Mouse (Mus musculus) lung, postnatal 4 days (tissue): ENCODE measurements around the gene Slc4a3.
A peak's percentile ranks its signal among the peaks of the same experiment; 100 is the strongest.

ENCODE experiments used
- DNase-seq, 2 experiments: peaks; one replicate each; pipeline ENCODE4 v3.0.0; 2021

The Slc4a3 gene

DNA sequence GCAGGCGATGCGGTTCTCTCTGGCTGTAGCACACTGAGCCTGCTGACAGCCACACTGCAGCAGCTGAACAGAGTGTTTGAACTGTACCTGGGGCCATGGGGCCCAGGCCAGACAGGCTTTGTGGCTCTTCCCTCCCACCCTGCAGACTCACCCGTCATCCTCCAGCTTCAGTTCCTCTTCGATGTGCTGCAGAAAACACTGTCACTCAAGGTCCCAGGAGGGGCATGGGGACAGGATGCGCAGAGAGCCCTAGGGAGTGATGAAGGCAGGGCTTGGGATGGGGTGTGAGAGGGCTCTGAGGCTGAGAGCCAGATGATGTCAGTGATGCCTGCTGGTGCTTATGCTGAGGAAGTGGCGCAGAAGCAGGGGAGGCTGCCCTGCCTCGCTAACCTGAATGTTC, 21.4 kb upstream of the Slc4a3 start:
- DNase-seq, result peak; percentile 15 to 56

GRCm38 (mm10) chr1:75530546-75530945, 15.5 kb upstream of the Slc4a3 start:
- DNase-seq, result no peak

- no peak for DNase-seq
These were observed 13.5 kb upstream of the Slc4a3 start for GRCm38 (mm10) chr1:75532280-75533172.

DNA sequence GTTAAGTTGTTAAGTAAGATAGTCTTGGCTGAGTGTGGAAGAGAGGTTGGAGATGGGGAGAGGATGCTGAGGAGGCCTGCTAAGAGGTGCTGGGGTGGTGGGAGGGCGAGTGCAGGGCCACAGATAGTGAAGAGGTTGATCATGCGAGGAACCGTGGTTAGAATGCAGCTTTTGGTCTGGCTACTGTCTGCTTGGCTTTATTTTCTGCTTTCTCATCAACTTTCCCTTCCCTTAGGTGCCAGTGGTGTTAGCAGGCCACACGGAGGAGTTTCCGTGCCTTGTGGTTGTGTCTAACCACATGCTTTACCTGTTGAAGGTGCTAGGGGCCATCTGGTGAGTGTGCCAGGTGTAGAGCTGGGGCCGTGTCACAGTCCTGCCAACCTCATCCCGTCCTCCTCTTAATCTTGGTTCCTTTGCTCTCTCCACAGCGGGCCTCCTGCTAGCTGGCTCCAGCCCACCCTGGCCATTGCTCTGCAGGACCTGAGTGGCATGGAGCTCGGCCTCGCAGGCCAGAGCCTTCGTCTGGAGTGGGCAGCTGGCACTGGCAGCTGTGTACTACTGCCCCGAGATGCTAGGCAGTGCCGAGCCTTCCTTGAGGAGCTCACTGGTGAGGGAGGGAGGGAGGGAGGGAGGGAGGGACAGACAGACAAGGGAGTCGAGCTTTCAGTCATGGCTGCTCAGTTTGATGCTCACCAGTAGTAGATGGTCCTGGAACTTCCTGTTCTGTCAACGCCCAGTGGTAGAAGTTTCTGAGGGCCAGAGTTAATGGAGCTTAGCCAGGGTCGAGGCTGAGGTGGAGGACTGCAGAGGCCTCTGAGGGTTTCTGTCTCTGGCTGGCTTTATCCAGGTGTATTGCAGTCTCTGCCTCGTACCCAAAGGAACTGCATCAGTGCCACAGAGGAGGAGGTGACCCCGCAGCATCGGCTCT, 12.5 kb upstream of the Slc4a3 start:
- no peak for DNase-seq

DNA sequence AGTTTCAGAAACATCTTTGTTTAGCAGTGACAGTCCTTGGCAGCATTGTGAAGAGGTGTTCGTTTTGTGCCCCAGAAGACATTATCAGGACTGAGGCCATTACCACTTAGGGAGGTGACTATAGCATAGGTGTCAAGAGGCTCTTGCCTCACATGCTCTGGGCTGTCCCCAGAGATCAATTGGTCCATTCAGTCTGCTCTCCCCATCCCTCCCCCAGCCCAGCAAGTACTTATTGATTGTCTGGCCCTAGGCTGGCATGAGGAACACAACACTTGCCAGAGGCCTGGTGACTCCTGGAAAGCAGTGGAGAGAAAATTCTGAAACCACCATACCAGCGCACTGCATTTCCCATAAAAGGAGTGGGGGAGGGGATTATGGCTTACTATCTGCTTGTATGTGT, 8.5 kb upstream of the Slc4a3 start:
- no peak for DNase-seq

- no peak for DNase-seq
These were observed 7.4 kb upstream of the Slc4a3 start for GRCm38 (mm10) chr1:75538597-75539190.

DNA sequence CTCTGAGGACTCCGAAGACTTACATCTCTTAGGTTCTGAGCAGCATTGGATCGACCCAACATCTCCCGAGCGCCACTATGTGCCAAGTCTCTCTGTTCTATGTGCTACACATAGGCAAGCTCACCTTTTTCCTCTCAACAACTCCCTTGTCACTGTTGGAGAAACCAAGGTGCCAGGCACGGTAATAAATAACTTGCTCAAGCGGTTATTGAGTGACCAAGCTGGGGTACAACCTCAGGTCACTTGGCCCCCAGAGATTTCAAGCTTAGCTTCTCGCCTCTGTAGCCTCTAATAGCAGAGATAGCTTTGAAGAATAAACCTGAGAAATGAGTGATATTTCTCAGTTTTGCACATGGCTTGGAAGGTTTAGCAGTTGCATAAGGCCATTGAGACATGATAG, 4.6 kb upstream of the Slc4a3 start:
- peak in 1 of 2 experiments; percentile 5 for DNase-seq

- DNase-seq, result no peak
These were observed 1.7 kb upstream of the Slc4a3 start for GRCm38 (mm10) chr1:75544351-75544750.

DNA sequence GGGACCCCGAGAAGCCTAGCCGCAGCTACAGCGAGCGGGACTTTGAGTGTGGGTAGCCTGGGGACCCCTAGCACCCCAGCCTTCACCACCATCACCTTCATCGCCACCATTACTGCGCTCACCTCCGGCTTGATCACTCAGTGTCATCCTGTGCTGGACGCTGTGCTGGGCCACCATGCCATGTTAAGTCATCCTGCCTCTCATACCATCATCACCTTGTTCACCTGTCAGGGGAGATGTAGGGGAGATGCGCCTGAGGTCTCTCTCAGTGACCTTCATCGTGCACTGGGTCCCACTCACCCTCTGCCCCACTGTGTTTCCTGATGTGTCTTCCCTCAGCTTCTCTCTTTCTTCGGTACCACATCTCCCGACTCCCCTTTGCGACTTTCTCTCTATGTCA, 1.3 kb downstream of the Slc4a3 start:
- peak in 1 of 2 experiments; percentile 20 for DNase-seq

DNA sequence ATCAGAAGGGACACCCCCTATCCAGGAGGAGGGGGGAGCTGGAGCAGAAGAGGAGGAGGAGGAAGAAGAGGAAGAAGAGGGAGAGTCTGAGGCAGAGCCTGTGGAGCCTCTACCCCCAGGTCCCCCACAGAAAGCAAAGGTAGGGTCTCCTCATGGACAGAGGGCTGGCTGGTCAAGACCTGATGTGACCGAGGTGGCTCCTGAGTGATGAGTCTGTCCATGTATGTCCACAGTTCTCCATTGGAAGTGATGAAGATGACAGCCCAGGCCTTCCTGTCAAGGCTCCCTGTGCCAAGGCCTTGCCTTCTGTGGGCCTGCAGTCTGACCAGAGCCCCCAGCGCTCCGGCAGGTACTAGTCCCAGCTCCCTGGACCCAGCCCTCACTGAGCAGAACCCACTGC, 2.0 kb downstream of the Slc4a3 start:
- DNase-seq, result peak in 1 of 2 experiments; percentile 16

DNA sequence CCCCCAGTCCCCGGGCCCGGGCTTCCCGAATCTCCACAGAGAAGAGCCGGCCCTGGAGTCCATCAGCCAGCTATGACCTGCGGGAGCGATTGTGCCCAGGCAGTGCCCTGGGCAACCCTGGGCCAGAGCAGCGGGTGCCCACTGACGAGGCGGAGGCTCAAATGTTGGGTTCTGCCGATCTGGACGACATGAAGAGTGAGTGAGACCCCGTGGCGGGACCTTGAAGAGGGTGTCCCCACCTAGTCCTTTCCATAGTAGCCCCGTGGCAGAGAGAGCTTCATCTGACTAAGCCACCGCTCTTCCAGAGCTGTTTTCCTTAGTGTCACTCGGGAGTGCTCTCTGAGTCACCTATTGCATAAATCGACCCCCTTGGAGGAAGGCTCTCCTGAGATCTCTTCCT, 2.8 kb downstream of the Slc4a3 start:
- peak in 1 of 2 experiments; percentile 18 for DNase-seq

DNA sequence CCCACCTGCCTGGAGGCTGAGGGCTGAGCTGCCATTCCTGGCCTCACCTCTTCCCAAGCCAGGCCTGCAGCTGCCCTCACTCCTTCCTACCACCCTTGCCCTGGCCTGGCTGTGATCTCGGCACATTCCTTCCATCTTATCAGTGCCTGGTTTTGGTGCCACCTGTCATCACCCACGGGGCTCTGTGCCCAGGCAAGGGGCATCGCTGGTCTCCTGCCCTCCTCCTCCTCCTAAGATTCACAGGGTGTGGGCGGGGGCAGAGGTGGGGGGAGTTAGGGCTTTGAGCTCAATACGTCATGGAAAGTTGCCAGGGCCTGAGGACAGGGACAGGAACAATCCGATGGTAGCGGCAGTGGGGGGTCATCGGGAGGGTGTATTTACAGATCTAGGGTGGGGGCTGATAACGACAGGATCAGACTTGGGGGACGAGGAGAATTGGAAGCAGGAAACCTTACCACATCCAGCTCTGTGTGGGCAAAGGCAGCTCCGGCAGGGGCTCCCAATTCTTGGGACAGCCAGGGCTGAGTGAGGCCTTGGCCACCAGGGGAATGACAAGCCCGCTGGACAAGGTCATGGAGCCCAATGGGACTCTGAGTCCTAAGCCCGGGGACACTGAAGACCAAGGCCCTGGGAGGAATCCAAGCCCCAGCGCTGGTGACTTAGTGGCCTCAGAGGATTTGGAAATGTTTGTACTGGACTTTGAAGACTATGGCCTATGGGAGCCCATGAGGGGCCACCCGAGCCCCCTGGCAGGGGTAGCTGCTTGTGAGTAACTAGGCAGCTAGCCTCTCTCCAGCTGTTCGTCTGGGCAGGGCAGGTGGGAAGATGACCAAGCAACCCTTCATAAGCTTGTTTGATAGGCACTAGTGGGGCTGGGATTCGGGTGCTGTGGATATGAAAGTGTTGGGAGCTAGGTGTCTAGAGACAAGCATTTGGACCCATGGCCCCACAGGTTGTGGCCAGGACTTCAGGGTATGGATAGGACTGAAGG, 3.5 kb downstream of the Slc4a3 start:
- peak in 1 of 2 experiments; percentile 22 for DNase-seq

GRCm38 (mm10) chr1:75550586-75550985, 4.5 kb downstream of the Slc4a3 start:
- peak in 1 of 2 experiments; percentile 18 for DNase-seq

DNA sequence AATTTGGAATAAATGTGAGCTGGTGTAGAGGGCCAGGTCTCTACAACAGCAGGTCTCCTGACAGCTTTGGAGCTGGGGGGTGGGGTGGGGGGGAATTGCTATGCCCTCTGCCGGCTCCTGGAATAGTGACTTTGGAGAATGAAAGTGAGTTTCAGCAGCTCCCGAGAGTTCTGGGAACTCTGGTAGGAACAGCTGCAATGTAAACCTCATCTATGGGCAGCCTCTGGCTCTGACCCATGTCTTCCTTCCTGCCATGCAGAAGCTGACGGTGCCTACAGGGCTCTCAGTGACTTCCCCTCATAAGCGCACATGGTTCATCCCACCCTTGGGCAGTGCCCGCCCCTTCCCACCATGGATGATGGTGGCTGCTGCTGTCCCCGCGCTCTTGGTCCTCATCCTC, 9.6 kb downstream of the Slc4a3 start:
- peak in 1 of 2 experiments; percentile 14 for DNase-seq

DNA sequence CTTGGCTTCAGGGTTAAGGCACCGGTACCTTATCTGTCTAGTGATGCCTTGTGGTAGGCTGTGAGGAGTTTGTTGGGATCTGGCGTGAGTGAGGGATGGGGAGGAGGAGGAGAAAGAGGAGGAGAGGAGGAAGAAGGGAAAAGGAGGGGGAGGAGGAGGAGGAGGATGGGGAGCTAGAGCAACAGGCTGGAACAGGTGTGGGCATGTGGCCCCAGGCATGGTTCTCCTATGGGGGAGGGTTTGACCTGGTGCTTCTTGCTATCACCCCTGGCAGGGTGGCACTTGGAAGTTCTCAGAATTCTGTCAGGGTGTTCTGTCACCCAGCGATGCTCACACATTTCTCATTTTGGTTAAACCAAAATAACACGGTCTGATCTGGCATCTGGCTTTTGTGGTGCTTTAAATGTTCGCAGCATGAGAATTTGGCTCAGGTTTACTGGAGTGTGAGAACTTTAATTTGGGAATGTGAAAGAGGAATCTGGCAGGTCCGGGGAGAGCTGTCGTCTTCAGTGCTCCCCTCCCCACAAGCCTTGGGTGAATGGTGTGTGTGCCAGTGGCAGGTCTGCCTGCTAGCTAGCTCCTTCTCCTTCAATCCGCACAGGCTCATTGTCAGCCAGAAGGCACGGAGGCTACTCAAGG, 10.2 kb downstream of the Slc4a3 start:
- DNase-seq, result peak in 1 of 2 experiments; percentile 10

DNA sequence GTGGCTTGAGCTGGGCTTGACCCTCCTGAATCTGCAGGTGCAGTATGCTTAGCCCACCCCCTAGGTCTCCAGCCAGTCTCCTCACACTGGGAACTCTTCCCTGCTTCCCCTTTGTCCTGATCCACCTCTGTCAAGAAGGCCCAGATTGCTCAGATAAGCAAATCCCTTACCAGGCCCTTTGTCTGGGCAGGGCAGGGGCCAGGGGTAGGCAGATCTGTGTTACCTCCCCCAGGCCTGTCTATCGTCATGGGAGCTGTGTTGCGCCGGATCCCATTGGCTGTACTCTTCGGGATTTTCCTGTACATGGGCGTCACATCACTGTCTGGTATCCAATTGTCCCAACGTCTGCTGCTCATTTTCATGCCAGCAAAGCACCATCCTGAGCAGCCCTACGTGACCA, 11.0 kb downstream of the Slc4a3 start:
- peak in 1 of 2 experiments; percentile 11 for DNase-seq

- no peak for DNase-seq
These were observed 12.5 kb downstream of the Slc4a3 start for GRCm38 (mm10) chr1:75558388-75559178.

GRCm38 (mm10) chr1:75559212-75559925, 13.3 kb downstream of the Slc4a3 start:
- DNase-seq, result peak; percentile 92 to 94

DNA sequence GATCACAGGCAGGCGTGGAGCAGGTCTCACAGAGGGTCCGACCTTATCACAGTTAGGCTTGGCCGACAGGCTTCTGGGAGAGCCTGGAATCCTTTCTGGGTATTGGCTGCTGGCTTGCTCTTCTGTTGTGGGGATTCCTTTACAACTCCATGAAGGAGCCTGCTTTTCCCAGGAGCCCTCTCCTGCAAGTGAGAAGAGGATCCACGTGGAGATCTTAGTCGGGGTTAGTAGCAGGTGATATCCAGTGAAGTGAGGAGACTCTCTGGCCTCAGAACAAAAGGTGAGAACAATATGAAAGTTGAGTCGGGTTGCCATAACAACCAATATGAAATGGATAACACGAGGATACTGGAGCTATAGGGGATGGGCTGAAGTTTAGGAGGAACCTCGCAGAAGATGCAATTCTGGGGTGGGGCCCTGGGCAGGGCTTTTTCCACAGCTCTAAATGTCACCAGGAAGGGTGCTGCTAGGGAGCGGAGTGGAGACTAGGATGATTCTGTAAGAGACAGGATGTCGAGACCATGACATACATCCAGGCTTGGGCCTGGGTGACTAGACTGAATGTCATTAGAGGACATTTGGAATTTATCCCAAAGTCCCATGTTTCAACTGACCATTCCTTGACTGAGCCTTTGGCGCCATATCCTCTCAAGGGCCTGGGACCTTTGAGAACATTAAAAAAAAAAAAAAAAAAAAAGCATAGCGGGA, 14.3 kb downstream of the Slc4a3 start:
- no peak for DNase-seq
